Mouse (Mus musculus) embryo, embryonic 11.5 days (tissue): ENCODE measurements around the gene Pcnp.
A peak's percentile ranks its signal among the peaks of the same experiment; 100 is the strongest.
"Not testable (repeated sequence)": the region's sequence is repeated elsewhere in the genome, so short reads cannot be mapped to it uniquely, and the experiment has no call there.

ENCODE experiments used
- DNase-seq: peaks from one replicate; pipeline ENCODE4 v3.0.0-alpha.2; 2012; ENCODE audit warnings: low read depth, low spot score

Pcnp gene

DNA sequence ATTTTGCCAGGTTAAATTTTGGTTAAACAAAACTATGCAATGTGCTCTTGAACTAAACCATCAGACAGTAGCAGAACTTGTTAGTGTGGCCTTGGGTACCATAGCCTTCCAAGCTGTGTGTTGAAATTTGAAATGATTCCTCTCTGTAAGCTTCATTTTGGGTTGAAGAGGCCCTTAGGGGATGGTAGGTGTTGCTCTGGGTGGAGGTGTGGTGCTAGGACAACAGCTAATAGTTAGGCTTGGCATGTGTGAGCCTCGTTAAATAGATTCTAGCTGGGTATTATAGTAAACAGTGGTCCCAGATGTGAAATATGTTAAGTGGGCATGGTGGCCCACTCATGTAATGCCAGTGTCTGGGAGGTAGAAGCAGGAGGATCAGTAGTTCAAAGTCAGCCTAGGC is 62.3 kb downstream of the Pcnp start:
- no peak for DNase-seq

DNA sequence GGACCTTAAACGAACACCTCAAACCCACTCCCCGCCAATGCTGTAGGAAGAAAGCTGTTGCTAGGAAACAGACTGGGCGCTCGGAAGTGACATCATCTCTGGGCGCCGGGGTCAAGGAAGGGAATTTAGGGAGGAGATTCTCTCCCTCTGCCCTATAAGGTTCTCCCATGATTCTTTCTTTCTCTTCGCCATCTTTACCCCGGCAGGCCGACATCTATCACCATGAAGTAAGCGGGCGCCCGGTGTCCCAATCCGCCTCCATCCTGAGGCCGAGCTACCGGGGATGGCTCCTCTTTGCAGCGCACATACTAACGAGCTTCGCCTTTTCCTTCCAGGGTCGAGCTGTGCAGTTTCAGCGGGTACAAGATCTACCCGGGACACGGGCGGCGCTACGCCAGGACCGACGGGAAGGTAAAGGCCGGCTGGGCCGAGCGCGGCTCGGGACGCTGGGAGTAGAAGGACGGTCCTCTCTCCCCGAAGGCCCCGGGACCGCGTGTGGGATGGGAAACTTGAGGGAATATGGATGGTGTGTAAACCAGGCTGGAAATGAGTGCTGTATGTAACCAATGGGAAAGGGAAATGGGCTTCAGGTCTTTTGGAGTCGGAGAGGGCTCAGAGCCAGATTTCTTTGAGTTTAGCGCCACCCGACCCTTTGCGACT is 63.2 kb downstream of the Pcnp start, which contains the start of gene Rpl24:
Gene Rpl24, plus strand, starts transcription at position 64 of the 660 bp plus-strand sequence.
- peak; percentile 90 for DNase-seq

DNA sequence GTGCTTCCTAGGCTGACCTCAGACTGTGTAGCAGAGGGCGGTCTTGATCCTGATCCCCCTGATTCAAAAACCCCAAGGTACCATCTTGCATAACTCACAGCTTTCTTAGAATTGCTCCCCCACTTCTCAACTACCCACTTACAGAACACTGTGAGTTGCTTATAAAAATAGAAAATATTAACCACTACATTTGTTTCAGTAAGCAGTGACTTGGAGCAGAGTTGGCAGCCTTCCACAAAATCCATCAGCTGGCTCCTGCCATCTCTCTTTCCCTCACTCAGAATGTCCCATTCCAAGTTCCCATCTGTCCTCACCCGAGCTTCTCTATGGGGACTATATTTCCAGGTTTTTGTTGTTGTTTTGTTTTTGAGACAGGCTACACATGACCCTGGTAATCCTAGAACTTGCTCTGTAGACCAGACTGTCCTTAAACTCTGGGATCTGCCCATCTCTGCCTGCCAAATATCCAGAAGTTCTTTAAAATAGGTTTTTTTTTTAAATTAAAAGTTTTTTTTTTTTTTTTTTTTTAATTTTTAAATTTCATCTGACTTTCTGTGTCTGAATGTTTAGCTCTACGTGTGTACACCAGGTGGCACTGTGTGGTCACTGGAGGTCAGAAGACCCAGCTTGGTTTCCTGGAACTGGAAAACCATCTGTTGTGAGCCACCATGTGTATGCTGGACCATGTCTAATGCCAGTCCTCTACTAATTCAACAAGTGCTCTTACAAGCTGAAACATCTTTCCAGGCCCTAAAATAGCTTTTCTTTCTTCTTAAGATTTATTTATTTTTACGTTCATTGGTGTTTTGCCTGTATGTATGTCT is 65.2 kb downstream of the Pcnp start:
- no peak for DNase-seq

DNA sequence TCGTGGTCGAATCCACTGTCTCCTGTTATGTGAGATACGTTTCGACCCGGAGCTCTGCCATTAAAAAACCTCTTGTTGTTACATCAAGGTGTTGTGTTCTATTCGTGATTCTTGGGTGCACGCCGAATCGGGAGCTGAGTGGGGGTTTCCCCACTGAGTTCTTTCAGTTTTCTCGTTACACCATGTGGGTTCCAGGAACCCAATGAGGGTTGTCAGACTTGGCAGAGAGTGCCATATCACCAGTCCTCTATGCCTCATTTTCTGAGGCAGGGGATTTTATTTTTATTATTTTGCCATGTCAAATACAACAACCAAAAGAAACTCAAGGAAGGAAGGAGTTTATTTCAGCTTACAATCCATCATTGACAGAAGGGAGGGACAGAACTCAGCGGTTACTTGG is 66.5 kb downstream of the Pcnp start:
- DNase-seq: not testable (repeated sequence)
